Mouse (Mus musculus): ENCODE results near the gene March9. TPM values are rescaled to one million over a fixed set of nuclear protein-coding genes. Genes with fewer than 3 reads are reported as not detected.
A peak's percentile ranks its signal among the peaks of the same experiment; 100 is the strongest.

March9 gene
- total RNA-seq, 2 experiments from 2014 or later, result 0.62 to 0.82 TPM

DNA sequence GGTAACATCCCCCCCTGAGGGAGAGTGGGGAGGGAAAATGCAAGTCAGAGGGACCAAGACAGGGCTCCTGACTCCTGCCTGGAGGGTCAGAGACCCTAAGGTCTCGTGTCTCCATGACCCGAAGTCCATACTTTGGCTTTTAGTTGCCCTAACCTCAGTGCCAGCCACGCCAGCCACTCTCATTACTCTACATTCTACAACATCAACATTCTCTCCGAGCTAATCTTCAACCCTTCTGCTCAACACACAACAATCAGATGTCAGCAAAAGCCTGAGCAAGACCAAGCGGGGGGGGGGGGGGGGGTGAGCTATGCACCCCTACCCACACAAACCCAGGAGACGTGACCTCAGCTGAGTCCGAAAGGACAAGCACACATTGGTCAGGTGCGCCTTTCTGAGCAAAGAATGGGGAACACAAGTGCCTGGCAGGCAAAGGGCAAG is 26.7 kb downstream of the March9 start:
- DNase-seq, result no peak

- DNase-seq, result peak; percentile 86
Observed at GRCm38 (mm10) chr10:127030336-127031296, 29.4 kb downstream of the March9 start, which contains the start of gene Tsfm. Gene Tsfm, minus strand, starts transcription at chr10:127030840.

- no peak for DNase-seq
Observed at GRCm38 (mm10) chr10:127018422-127018821, 41.6 kb downstream of the March9 start.

- no peak for DNase-seq
Observed at GRCm38 (mm10) chr10:127017071-127017470, 42.9 kb downstream of the March9 start.

DNA sequence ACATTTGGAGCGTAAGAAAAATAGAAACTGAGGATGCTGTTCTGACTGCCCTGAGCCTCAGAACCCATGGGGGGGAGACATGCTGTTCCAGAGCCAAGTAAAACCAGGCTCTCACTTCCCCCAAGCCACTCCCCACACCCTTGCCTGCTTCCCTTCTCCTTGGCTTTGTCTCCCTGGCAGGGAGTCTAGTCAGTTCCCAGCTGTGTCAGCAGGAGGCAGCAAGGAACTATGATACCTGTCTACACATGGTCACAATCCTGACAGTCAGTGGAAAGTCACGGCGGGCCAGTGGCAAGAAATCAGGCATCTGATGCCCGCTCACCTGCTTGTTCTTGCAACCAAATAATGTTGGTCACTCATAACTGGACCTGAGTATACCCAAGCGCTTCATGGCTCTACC is 43.5 kb downstream of the March9 start:
- DNase-seq, result no peak

Other genes with a start within 250 kb of the March9 start
- 1 to 10 TPM; 2.5 to 2.6 TPM for gene Atp23, start 158.8 kb downstream of the March9 start, total RNA-seq (2021)
- 10 to 100 TPM; 90.6 to 98.7 TPM for gene Ctdsp2, start 81.5 kb downstream of the March9 start, total RNA-seq (2021)
- gene Avil, start 59.5 kb downstream of the March9 start, total RNA-seq (2021), result 1 to 10 TPM; 1.5 to 2.3 TPM
- gene Tsfm, start 29.3 kb downstream of the March9 start, total RNA-seq (2021), result 10 to 100 TPM; 20.9 TPM
- 1 to 10 TPM; 7.9 to 9.5 TPM for gene Mettl1, start 18.8 kb downstream of the March9 start, total RNA-seq (2021)
- gene Eef1akmt3, start 18.7 kb downstream of the March9 start, total RNA-seq (2021), result under 1 TPM; 0.15 to 0.24 TPM
- gene Cyp27b1, start 11.9 kb downstream of the March9 start, total RNA-seq (2021), result under 1 TPM; 0.10 to 0.19 TPM
- gene Cdk4, start 3.4 kb upstream of the March9 start, total RNA-seq (2021), result 10 to 100 TPM; 43.3 to 46.9 TPM
- gene Tspan31, start 10.1 kb upstream of the March9 start, total RNA-seq (2021), result 10 to 100 TPM; 24.1 to 28.8 TPM
- 1 to 10 TPM; 2.0 to 2.4 TPM for gene Agap2, start 15.1 kb upstream of the March9 start, total RNA-seq (2021)
- gene Os9, start 60.9 kb upstream of the March9 start, total RNA-seq (2021), result 10 to 100 TPM; 11.3 to 13.9 TPM
- under 1 TPM; 0.78 to 1.00 TPM for gene B4galnt1, start 105.0 kb upstream of the March9 start, total RNA-seq (2021)
- 1 to 10 TPM; 3.3 to 6.5 TPM for gene Slc26a10, start 120.5 kb upstream of the March9 start, total RNA-seq (2021)
- gene Arhgef25, start 129.9 kb upstream of the March9 start, total RNA-seq (2021), result 1 to 10 TPM; 8.7 to 9.3 TPM
- gene Dtx3, start 135.5 kb upstream of the March9 start, total RNA-seq (2021), result 10 to 100 TPM; 18.9 to 19.6 TPM
- 1 to 10 TPM; 4.7 to 6.9 TPM for gene Pip4k2c, start 151.4 kb upstream of the March9 start, total RNA-seq (2021)
- gene Kif5a, start 203.2 kb upstream of the March9 start, total RNA-seq (2021), result under 1 TPM; 0.18 to 0.62 TPM
- gene Dctn2, start 206.2 kb upstream of the March9 start, total RNA-seq (2021), result 10 to 100 TPM; 88.3 to 90.8 TPM
- gene Mbd6, start 228.8 kb upstream of the March9 start, total RNA-seq (2021), result 10 to 100 TPM; 12.7 to 14.3 TPM

All from gastrocnemius, postnatal 25 days (tissue).